Mouse (Mus musculus): ENCODE results near the gene Adgrb2.

DNA sequence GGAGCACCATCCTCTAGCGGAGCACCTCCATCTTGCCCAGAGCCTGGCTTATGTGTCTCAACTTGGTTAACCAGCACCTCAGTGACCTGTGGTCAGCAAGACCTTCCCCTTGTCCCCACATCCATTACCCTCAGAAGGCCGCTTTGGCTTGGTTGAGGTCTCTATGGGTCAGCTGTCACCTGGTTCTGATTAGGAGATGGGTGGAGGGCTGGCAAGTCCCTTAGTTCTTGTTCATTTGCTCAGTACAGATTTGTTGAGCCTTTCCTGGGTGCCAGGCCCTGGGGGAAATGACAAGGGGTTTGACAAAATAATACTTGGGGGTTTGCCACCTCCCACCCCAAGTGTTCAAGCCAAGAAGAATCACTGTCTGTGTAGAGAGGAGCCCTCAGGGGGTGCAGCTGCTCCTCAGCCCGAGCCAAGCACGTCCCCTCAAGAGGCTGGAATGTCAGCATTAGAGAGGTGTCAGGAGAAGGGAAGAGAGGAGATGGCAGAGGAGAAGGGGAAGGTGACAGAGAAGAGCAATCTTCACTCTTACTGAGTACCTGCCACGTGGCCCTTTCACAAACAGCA lies 32.3 kb upstream of the Adgrb2 start:
- TF ChIP-seq CTCF (IDR thresholded peaks at IDR 0.05) = no peak
- TF ChIP-seq EP300 (IDR thresholded peaks at IDR 0.05) = no peak

All from lung, postnatal 0 days (tissue).